Mouse (Mus musculus): ENCODE measurements around the gene Nkiras1. TPM values are rescaled to one million over a fixed set of nuclear protein-coding genes. Genes with fewer than 3 reads are reported as not detected.
"Not testable (repeated sequence)": the region's sequence is repeated elsewhere in the genome, so short reads cannot be mapped to it uniquely, and the experiment has no call there.

Gene Nkiras1
- polyA plus RNA-seq (2014; fragmentation: Nextera tagmentation; extraction: Ambion mirVana) = 12.6 and 13.8 TPM in 2 replicates

DNA sequence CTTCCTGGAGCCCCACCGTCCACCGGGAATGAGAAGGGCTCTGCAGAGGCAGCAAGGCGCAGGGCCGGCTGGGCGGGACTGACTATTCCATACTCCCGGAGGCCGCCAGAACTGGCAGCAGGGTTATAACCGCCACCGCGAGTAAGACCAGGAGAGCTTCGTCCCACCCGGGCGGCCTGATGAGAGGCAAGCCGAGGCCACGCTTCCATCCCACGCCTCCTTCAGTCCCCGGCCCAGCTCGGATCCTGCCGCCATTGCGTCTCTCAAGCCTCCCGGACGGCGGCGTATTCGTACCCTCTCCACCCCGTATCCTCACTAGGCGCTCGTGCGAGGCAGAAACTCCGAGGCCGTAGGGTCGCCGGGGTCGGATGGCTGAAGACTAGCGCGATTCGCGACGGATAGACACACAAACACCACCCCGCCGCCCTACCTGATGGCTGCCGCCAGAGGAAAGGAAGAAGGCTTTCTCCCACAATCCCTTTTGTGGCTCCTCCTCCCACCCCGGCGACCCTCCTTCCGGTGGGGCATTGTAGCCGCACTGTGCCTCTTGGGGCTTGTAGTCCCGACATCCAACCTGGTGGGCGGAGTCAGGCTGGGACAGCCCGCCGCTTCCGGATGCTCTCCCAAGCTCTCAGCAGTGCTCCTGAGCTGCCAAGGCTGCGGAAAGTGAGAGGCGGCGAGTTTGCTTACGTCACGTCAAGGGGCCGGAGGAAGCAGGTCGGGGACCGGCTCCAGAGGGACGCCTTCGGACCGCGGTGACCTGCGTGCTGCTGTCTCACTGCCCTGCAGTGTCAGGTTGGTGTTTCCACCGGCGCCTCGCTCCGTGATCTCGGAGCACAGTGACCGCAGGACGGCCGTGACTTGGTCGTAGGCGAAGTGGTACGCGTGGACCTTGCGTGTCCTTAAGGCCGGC lies at the start of gene Nkiras1, which contains the start of gene Rpl15:
Nkiras1 (plus strand) TSS at position 608 of the 913 bp plus-strand sequence.
Rpl15 (minus strand) TSS at position 863 of the 913 bp plus-strand sequence.
- Histone ChIP-seq H3K4me1 (replicated peaks; ENCODE audit: control insufficient read depth, insufficient read depth, low read length) (peaks cover 2% of the 10 kb centered on the region; the same call in 1 of the 2 replicates), H3K9me3 (ENCODE audit: control insufficient read depth, low read length) (no peaks in the 10 kb centered on the region), H3K9ac (ENCODE audit: low read length) (peak within 1 kb of the TSS; percentile 98), H3K36me3 (ENCODE audit: control insufficient read depth, insufficient read depth, low read length) (peaks cover 3% of the 10 kb centered on the region; the same call in 1 of the 2 replicates), H3K4me2 (ENCODE audit: low read depth, low read length, severe bottlenecking) (peak within 1 kb of the TSS; percentile 79), H3K4me3 (ENCODE audit: low read depth, low read length) (peak within 1 kb of the TSS; percentile 93), H3K27me3 (ENCODE audit: control insufficient read depth, insufficient read depth, low read length) (no peaks in the 10 kb centered on the region), H3K27ac (ENCODE audit: low read depth, low read length) (peak within 1 kb of the TSS; percentile 59; the same call in 1 of the 2 replicates)
- ATAC-seq (replicated peaks; ENCODE audit: low FRiP score) = peak; percentile 100
- WGBS = under 1% methylated on average over 78 of the region's 78 CpGs
- peak; percentile 99 for DNase-seq (ENCODE audit: low spot score)

GRCm38 (mm10) chr14:18221977-18222376 lies 49.0 kb upstream of the Nkiras1 start:
- 91% methylated on average over 6 of the region's 6 CpGs for WGBS
- Histone ChIP-seq H3K4me3 (ENCODE audit: low read depth, low read length) (no peak overlapping the region), H3K4me2 (ENCODE audit: low read depth, low read length, severe bottlenecking) (no peak overlapping the region), H3K36me3 (ENCODE audit: control insufficient read depth, insufficient read depth, low read length) (no peaks in the 10 kb centered on the region), H3K27me3 (ENCODE audit: control insufficient read depth, insufficient read depth, low read length) (no peaks in the 10 kb centered on the region), H3K9ac (ENCODE audit: low read length) (no peak overlapping the region), H3K4me1 (replicated peaks; ENCODE audit: control insufficient read depth, insufficient read depth, low read length) (no peaks in the 10 kb centered on the region), H3K27ac (ENCODE audit: low read depth, low read length) (no peak overlapping the region), H3K9me3 (ENCODE audit: control insufficient read depth, low read length) (no peaks in the 10 kb centered on the region)
- ATAC-seq (replicated peaks; ENCODE audit: low FRiP score) (no peak), DNase-seq (ENCODE audit: low spot score) (no peak)

- not testable (repeated sequence) for H3K27ac ChIP-seq (ENCODE audit: low read depth, low read length); H3K9ac ChIP-seq (ENCODE audit: low read length); H3K27me3 ChIP-seq (ENCODE audit: control insufficient read depth, insufficient read depth, low read length); H3K4me2 ChIP-seq (ENCODE audit: low read depth, low read length, severe bottlenecking); H3K4me3 ChIP-seq (ENCODE audit: low read depth, low read length); H3K9me3 ChIP-seq (ENCODE audit: control insufficient read depth, low read length); H3K36me3 ChIP-seq (ENCODE audit: control insufficient read depth, insufficient read depth, low read length); H3K4me1 ChIP-seq (replicated peaks; ENCODE audit: control insufficient read depth, insufficient read depth, low read length); DNase-seq (ENCODE audit: low spot score); ATAC-seq (replicated peaks; ENCODE audit: low FRiP score)
- WGBS = 94% methylated on average over 11 of the region's 11 CpGs
Observed at GRCm38 (mm10) chr14:18225431-18225830, 45.5 kb upstream of the Nkiras1 start.

GRCm38 (mm10) chr14:18226181-18226580 lies 44.8 kb upstream of the Nkiras1 start:
- H3K4me3 ChIP-seq (ENCODE audit: low read depth, low read length); ATAC-seq (replicated peaks; ENCODE audit: low FRiP score); DNase-seq (ENCODE audit: low spot score); H3K36me3 ChIP-seq (ENCODE audit: control insufficient read depth, insufficient read depth, low read length); H3K9me3 ChIP-seq (ENCODE audit: control insufficient read depth, low read length); H3K4me2 ChIP-seq (ENCODE audit: low read depth, low read length, severe bottlenecking); H3K27me3 ChIP-seq (ENCODE audit: control insufficient read depth, insufficient read depth, low read length); H3K27ac ChIP-seq (ENCODE audit: low read depth, low read length); H3K4me1 ChIP-seq (replicated peaks; ENCODE audit: control insufficient read depth, insufficient read depth, low read length); H3K9ac ChIP-seq (ENCODE audit: low read length): not testable (repeated sequence)
- 82% methylated on average over 11 of the region's 11 CpGs for WGBS

DNA sequence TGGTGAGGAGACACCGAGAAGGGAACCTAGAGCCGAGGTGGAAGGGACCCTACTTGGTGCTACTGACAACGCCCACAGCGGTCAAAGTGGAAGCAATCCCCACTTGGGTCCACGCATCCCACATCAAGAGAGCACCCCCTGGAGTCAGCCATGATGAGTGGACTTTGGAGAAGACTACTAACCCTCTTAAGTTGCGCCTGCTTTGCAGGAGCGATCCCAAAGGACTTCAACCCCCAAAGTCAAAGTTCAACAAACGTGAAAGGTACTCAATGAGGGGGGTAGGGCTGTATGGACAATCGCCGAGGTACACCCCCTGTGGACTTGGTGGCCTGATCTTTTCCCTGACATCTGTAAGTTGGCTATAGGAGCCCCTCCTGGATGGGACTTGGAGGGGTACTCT lies 41.2 kb upstream of the Nkiras1 start:
- ATAC-seq (replicated peaks; ENCODE audit: low FRiP score); H3K9me3 ChIP-seq (ENCODE audit: control insufficient read depth, low read length); DNase-seq (ENCODE audit: low spot score); H3K9ac ChIP-seq (ENCODE audit: low read length); H3K4me1 ChIP-seq (replicated peaks; ENCODE audit: control insufficient read depth, insufficient read depth, low read length); H3K27ac ChIP-seq (ENCODE audit: low read depth, low read length); H3K4me2 ChIP-seq (ENCODE audit: low read depth, low read length, severe bottlenecking); H3K4me3 ChIP-seq (ENCODE audit: low read depth, low read length); H3K36me3 ChIP-seq (ENCODE audit: control insufficient read depth, insufficient read depth, low read length); H3K27me3 ChIP-seq (ENCODE audit: control insufficient read depth, insufficient read depth, low read length): not testable (repeated sequence)
- WGBS = 94% methylated on average over 10 of the region's 10 CpGs

DNA sequence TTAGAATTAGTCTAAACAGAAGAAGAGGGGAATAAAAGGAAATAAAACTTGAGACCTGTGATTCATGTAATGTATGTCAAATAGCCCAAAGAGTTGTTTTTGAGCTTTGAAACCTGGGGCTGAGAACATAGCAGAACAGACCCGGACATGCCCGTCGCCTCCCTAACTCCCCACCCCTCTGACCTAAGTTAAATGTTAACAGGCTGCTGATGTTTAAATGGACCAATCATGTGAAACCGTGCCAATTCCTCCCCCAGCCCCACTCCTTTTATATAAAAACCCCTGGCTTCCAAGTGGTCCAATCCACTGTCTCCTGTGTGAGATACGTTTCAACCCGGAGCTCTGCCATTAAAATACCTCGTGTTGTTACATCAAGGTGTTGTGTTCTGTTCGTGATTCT lies 39.1 kb upstream of the Nkiras1 start:
- H3K4me2 ChIP-seq (ENCODE audit: low read depth, low read length, severe bottlenecking); H3K9me3 ChIP-seq (ENCODE audit: control insufficient read depth, low read length); H3K4me3 ChIP-seq (ENCODE audit: low read depth, low read length); ATAC-seq (replicated peaks; ENCODE audit: low FRiP score); DNase-seq (ENCODE audit: low spot score); H3K36me3 ChIP-seq (ENCODE audit: control insufficient read depth, insufficient read depth, low read length); H3K9ac ChIP-seq (ENCODE audit: low read length); H3K27me3 ChIP-seq (ENCODE audit: control insufficient read depth, insufficient read depth, low read length); H3K27ac ChIP-seq (ENCODE audit: low read depth, low read length); H3K4me1 ChIP-seq (replicated peaks; ENCODE audit: control insufficient read depth, insufficient read depth, low read length): not testable (repeated sequence)
- 93% methylated on average over 8 of the region's 8 CpGs for WGBS

GRCm38 (mm10) chr14:18233076-18233475 lies 37.9 kb upstream of the Nkiras1 start:
- WGBS = 72% methylated on average over 2 of the region's 2 CpGs
- Histone ChIP-seq H3K4me3 (ENCODE audit: low read depth, low read length) (no peak overlapping the region), H3K27ac (ENCODE audit: low read depth, low read length) (no peak overlapping the region), H3K9ac (ENCODE audit: low read length) (no peak overlapping the region), H3K9me3 (ENCODE audit: control insufficient read depth, low read length) (no peaks in the 10 kb centered on the region), H3K4me1 (replicated peaks; ENCODE audit: control insufficient read depth, insufficient read depth, low read length) (no peaks in the 10 kb centered on the region), H3K27me3 (ENCODE audit: control insufficient read depth, insufficient read depth, low read length) (no peaks in the 10 kb centered on the region), H3K36me3 (ENCODE audit: control insufficient read depth, insufficient read depth, low read length) (no peaks in the 10 kb centered on the region), H3K4me2 (ENCODE audit: low read depth, low read length, severe bottlenecking) (no peak overlapping the region)
- no peak for ATAC-seq (replicated peaks; ENCODE audit: low FRiP score)
- DNase-seq (ENCODE audit: low spot score) = no peak

DNA sequence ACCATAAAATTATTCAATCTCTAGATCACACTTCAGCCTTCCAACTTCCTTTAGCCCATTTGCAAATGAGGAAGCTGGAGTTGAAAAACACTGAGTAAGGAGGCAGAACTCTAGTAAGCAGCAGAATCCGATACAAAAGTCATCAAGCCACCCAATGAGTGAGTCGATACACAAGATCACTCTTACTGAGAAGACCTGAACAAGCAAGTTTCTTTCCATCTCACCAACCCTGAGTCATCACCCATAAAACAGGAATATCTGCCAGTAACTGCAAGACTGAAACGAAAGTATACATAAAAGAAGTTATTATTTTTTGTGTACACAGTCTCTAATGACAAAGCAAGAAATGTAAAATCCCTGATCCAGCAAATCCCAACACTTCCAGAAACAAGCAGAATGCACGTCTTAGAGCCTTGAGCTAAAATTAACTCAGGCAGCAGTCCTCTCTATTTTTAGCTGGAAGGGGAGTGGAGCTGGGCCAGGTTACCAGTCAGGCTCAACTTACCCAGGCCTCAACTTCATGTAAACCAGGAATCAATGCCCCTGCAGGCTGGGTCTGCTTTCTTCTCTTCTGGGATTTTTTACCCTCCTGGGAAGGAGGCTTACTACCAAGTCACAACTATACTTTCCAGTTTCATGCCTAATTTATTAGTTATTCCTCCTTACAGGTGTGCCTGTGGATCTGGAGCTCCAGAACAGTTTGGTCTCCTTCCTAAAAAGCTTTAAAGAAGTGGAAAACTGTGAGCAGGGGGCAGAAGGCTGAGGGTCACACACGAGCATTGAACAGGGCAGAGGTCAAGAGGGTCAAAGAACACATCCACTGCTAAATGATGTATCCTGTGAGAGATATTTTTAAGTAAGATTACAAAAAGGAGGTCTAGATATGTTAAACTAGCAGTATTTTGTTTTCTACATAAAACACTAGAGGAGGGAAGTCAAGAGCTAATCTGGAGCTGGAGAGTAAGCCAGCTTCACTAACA lies 36.7 kb upstream of the Nkiras1 start:
- H3K27ac ChIP-seq (ENCODE audit: low read depth, low read length) = no peak overlapping the region
- H3K9ac ChIP-seq (ENCODE audit: low read length) = no peak overlapping the region
- no peaks in the 10 kb centered on the region for H3K36me3 ChIP-seq (ENCODE audit: control insufficient read depth, insufficient read depth, low read length)
- no peak overlapping the region for H3K4me3 ChIP-seq (ENCODE audit: low read depth, low read length)
- DNase-seq (ENCODE audit: low spot score) = no peak
- no peaks in the 10 kb centered on the region for H3K27me3 ChIP-seq (ENCODE audit: control insufficient read depth, insufficient read depth, low read length)
- H3K9me3 ChIP-seq (ENCODE audit: control insufficient read depth, low read length) = no peaks in the 10 kb centered on the region
- WGBS = 77% methylated on average over 5 of the region's 5 CpGs
- no peaks in the 10 kb centered on the region for H3K4me1 ChIP-seq (replicated peaks; ENCODE audit: control insufficient read depth, insufficient read depth, low read length)
- no peak for ATAC-seq (replicated peaks; ENCODE audit: low FRiP score)
- no peak overlapping the region for H3K4me2 ChIP-seq (ENCODE audit: low read depth, low read length, severe bottlenecking)
